Mouse (Mus musculus): ENCODE data around the gene Tmem14c. TPM values are rescaled to one million over a fixed set of nuclear protein-coding genes. Genes with fewer than 3 reads are reported as not detected.

Tmem14c gene
- polyA plus RNA-seq, 1 experiment from 2014 or later = 216 TPM

- no peaks in the 10 kb centered on the region for H3K9me3 ChIP-seq (ENCODE audit: control insufficient read depth, low read length)
- H3K27ac ChIP-seq (replicated peaks; ENCODE audit: low read depth, low read length) = no peak overlapping the region
- no peak overlapping the region for H3K4me3 ChIP-seq (ENCODE audit: low read depth, low read length)
- H3K27me3 ChIP-seq (replicated peaks; ENCODE audit: control insufficient read depth, insufficient read depth, low read length) = no peaks in the 10 kb centered on the region
- H3K9ac ChIP-seq (ENCODE audit: low read depth, low read length) = no peak overlapping the region
- DNase-seq (ENCODE audit: low spot score) (no peak), ATAC-seq (ENCODE audit: low read depth) (no peak)
- peaks cover 11% of the 10 kb centered on the region for H3K4me1 ChIP-seq (ENCODE audit: control insufficient read depth, insufficient read depth, low read length)
- H3K36me3 ChIP-seq (ENCODE audit: control insufficient read depth, insufficient read depth, low read length) = peaks cover 55% of the 10 kb centered on the region
- no peak overlapping the region for H3K4me2 ChIP-seq (ENCODE audit: low read depth, low read length)
- 94% methylated on average over 13 of the region's 13 CpGs for WGBS
These were observed 2.9 kb downstream of the Tmem14c start for GRCm38 (mm10) chr13:41018756-41019591.

- Histone ChIP-seq H3K9me3 (ENCODE audit: control insufficient read depth, low read length) (no peaks in the 10 kb centered on the region), H3K4me2 (ENCODE audit: low read depth, low read length) (no peak overlapping the region), H3K36me3 (ENCODE audit: control insufficient read depth, insufficient read depth, low read length) (peaks cover 50% of the 10 kb centered on the region), H3K27me3 (replicated peaks; ENCODE audit: control insufficient read depth, insufficient read depth, low read length) (no peaks in the 10 kb centered on the region), H3K4me3 (ENCODE audit: low read depth, low read length) (no peak overlapping the region), H3K27ac (replicated peaks; ENCODE audit: low read depth, low read length) (no peak overlapping the region), H3K4me1 (ENCODE audit: control insufficient read depth, insufficient read depth, low read length) (peaks cover 11% of the 10 kb centered on the region), H3K9ac (ENCODE audit: low read depth, low read length) (no peak overlapping the region)
- DNase-seq (ENCODE audit: low spot score) (no peak), ATAC-seq (ENCODE audit: low read depth) (no peak)
- WGBS = 70% methylated on average over 7 of the region's 7 CpGs
These were observed 4.4 kb downstream of the Tmem14c start for GRCm38 (mm10) chr13:41020494-41020893.

GRCm38 (mm10) chr13:41021607-41022006 lies 5.5 kb downstream of the Tmem14c start:
- H3K4me1 ChIP-seq (ENCODE audit: control insufficient read depth, insufficient read depth, low read length) = peaks cover 8% of the 10 kb centered on the region
- DNase-seq (ENCODE audit: low spot score) (no peak), ATAC-seq (ENCODE audit: low read depth) (no peak)
- H3K9me3 ChIP-seq (ENCODE audit: control insufficient read depth, low read length) = no peaks in the 10 kb centered on the region
- H3K9ac ChIP-seq (ENCODE audit: low read depth, low read length) = no peak overlapping the region
- peaks cover 50% of the 10 kb centered on the region for H3K36me3 ChIP-seq (ENCODE audit: control insufficient read depth, insufficient read depth, low read length)
- no peaks in the 10 kb centered on the region for H3K27me3 ChIP-seq (replicated peaks; ENCODE audit: control insufficient read depth, insufficient read depth, low read length)
- no peak overlapping the region for H3K27ac ChIP-seq (replicated peaks; ENCODE audit: low read depth, low read length)
- H3K4me3 ChIP-seq (ENCODE audit: low read depth, low read length) = no peak overlapping the region
- H3K4me2 ChIP-seq (ENCODE audit: low read depth, low read length) = no peak overlapping the region
- WGBS = 83% methylated on average over 6 of the region's 6 CpGs

GRCm38 (mm10) chr13:41022099-41022498 lies 6.0 kb downstream of the Tmem14c start:
- WGBS = 88% methylated on average over 13 of the region's 13 CpGs
- Histone ChIP-seq H3K27ac (replicated peaks; ENCODE audit: low read depth, low read length) (no peak overlapping the region), H3K9me3 (ENCODE audit: control insufficient read depth, low read length) (no peaks in the 10 kb centered on the region), H3K9ac (ENCODE audit: low read depth, low read length) (no peak overlapping the region), H3K4me3 (ENCODE audit: low read depth, low read length) (no peak overlapping the region), H3K4me2 (ENCODE audit: low read depth, low read length) (no peak overlapping the region), H3K36me3 (ENCODE audit: control insufficient read depth, insufficient read depth, low read length) (peaks cover 50% of the 10 kb centered on the region), H3K27me3 (replicated peaks; ENCODE audit: control insufficient read depth, insufficient read depth, low read length) (no peaks in the 10 kb centered on the region), H3K4me1 (ENCODE audit: control insufficient read depth, insufficient read depth, low read length) (peaks cover 5% of the 10 kb centered on the region)
- ATAC-seq (ENCODE audit: low read depth) = no peak
- no peak for DNase-seq (ENCODE audit: low spot score)

- Histone ChIP-seq H3K9me3 (ENCODE audit: control insufficient read depth, low read length) (no peaks in the 10 kb centered on the region), H3K36me3 (ENCODE audit: control insufficient read depth, insufficient read depth, low read length) (no peaks in the 10 kb centered on the region), H3K27me3 (replicated peaks; ENCODE audit: control insufficient read depth, insufficient read depth, low read length) (no peaks in the 10 kb centered on the region), H3K9ac (ENCODE audit: low read depth, low read length) (no peak overlapping the region), H3K27ac (replicated peaks; ENCODE audit: low read depth, low read length) (no peak overlapping the region), H3K4me3 (ENCODE audit: low read depth, low read length) (no peak overlapping the region), H3K4me1 (ENCODE audit: control insufficient read depth, insufficient read depth, low read length) (no peaks in the 10 kb centered on the region), H3K4me2 (ENCODE audit: low read depth, low read length) (no peak overlapping the region)
- ATAC-seq (ENCODE audit: low read depth) = no peak
- WGBS = 78% methylated on average over 5 of the region's 5 CpGs
- DNase-seq (ENCODE audit: low spot score) = no peak
These were observed 14.0 kb downstream of the Tmem14c start for GRCm38 (mm10) chr13:41030098-41030497.

- H3K4me3 ChIP-seq (ENCODE audit: low read depth, low read length) = no peak overlapping the region
- H3K9ac ChIP-seq (ENCODE audit: low read depth, low read length) = no peak overlapping the region
- 93% methylated on average over 4 of the region's 4 CpGs for WGBS
- no peaks in the 10 kb centered on the region for H3K27me3 ChIP-seq (replicated peaks; ENCODE audit: control insufficient read depth, insufficient read depth, low read length)
- H3K4me1 ChIP-seq (ENCODE audit: control insufficient read depth, insufficient read depth, low read length) = no peaks in the 10 kb centered on the region
- H3K9me3 ChIP-seq (ENCODE audit: control insufficient read depth, low read length) = no peaks in the 10 kb centered on the region
- DNase-seq (ENCODE audit: low spot score) (no peak), ATAC-seq (ENCODE audit: low read depth) (no peak)
- no peaks in the 10 kb centered on the region for H3K36me3 ChIP-seq (ENCODE audit: control insufficient read depth, insufficient read depth, low read length)
- H3K27ac ChIP-seq (replicated peaks; ENCODE audit: low read depth, low read length) = no peak overlapping the region
- H3K4me2 ChIP-seq (ENCODE audit: low read depth, low read length) = no peak overlapping the region
These were observed 26.4 kb downstream of the Tmem14c start for GRCm38 (mm10) chr13:41042511-41042910.

- H3K27ac ChIP-seq (replicated peaks; ENCODE audit: low read depth, low read length) = no peak overlapping the region
- no peak overlapping the region for H3K4me2 ChIP-seq (ENCODE audit: low read depth, low read length)
- H3K9me3 ChIP-seq (ENCODE audit: control insufficient read depth, low read length) = no peaks in the 10 kb centered on the region
- no peak overlapping the region for H3K4me3 ChIP-seq (ENCODE audit: low read depth, low read length)
- WGBS = 86% methylated on average over 8 of the region's 8 CpGs
- no peaks in the 10 kb centered on the region for H3K4me1 ChIP-seq (ENCODE audit: control insufficient read depth, insufficient read depth, low read length)
- H3K27me3 ChIP-seq (replicated peaks; ENCODE audit: control insufficient read depth, insufficient read depth, low read length) = no peaks in the 10 kb centered on the region
- H3K9ac ChIP-seq (ENCODE audit: low read depth, low read length) = no peak overlapping the region
- ATAC-seq (ENCODE audit: low read depth) = no peak
- no peak for DNase-seq (ENCODE audit: low spot score)
- H3K36me3 ChIP-seq (ENCODE audit: control insufficient read depth, insufficient read depth, low read length) = no peaks in the 10 kb centered on the region
These were observed 29.8 kb downstream of the Tmem14c start for GRCm38 (mm10) chr13:41045901-41046300.

GRCm38 (mm10) chr13:41047280-41047679 lies 31.2 kb downstream of the Tmem14c start:
- 83% methylated on average over 6 of the region's 6 CpGs for WGBS
- DNase-seq (ENCODE audit: low spot score) = no peak
- no peak overlapping the region for H3K4me3 ChIP-seq (ENCODE audit: low read depth, low read length)

GRCm38 (mm10) chr13:41051965-41052364 lies 35.9 kb downstream of the Tmem14c start:
- no peaks in the 10 kb centered on the region for H3K36me3 ChIP-seq (ENCODE audit: control insufficient read depth, insufficient read depth, low read length)
- H3K9me3 ChIP-seq (ENCODE audit: control insufficient read depth, low read length) = no peaks in the 10 kb centered on the region
- WGBS = 67% methylated on average over 5 of the region's 5 CpGs
- no peaks in the 10 kb centered on the region for H3K27me3 ChIP-seq (replicated peaks; ENCODE audit: control insufficient read depth, insufficient read depth, low read length)
- H3K9ac ChIP-seq (ENCODE audit: low read depth, low read length) = no peak overlapping the region
- no peak overlapping the region for H3K27ac ChIP-seq (replicated peaks; ENCODE audit: low read depth, low read length)
- no peak overlapping the region for H3K4me3 ChIP-seq (ENCODE audit: low read depth, low read length)
- ATAC-seq (ENCODE audit: low read depth) (no peak), DNase-seq (ENCODE audit: low spot score) (no peak)
- H3K4me2 ChIP-seq (ENCODE audit: low read depth, low read length) = no peak overlapping the region
- H3K4me1 ChIP-seq (ENCODE audit: control insufficient read depth, insufficient read depth, low read length) = no peaks in the 10 kb centered on the region

More at GRCm38 (mm10) chr13:41047280-41047679, 31.2 kb downstream of the Tmem14c start:
- Histone ChIP-seq H3K36me3 (ENCODE audit: control insufficient read depth, insufficient read depth, low read length) (no peaks in the 10 kb centered on the region), H3K9me3 (ENCODE audit: control insufficient read depth, low read length) (no peaks in the 10 kb centered on the region), H3K27me3 (replicated peaks; ENCODE audit: control insufficient read depth, insufficient read depth, low read length) (no peaks in the 10 kb centered on the region), H3K9ac (ENCODE audit: low read depth, low read length) (no peak overlapping the region), H3K27ac (replicated peaks; ENCODE audit: low read depth, low read length) (no peak overlapping the region), H3K4me1 (ENCODE audit: control insufficient read depth, insufficient read depth, low read length) (no peaks in the 10 kb centered on the region), H3K4me2 (ENCODE audit: low read depth, low read length) (no peak overlapping the region)
- no peak for ATAC-seq (ENCODE audit: low read depth)
